Mouse (Mus musculus): Measurements from ENCODE around the gene Ipo5. TPM values are rescaled to one million over a fixed set of nuclear protein-coding genes. Genes with fewer than 3 reads are reported as not detected.

The Ipo5 gene
- total RNA-seq, 1 experiment, result 143 TPM

GRCm38 (mm10) chr14:120952434-120952833 is 41.4 kb downstream of the Ipo5 start:
- H3K36me3 ChIP-seq (ENCODE audit: control insufficient read depth, insufficient read depth, low read length, poor library complexity, severe bottlenecking), result peaks cover 9% of the 10 kb centered on the region
- H3K4me1 ChIP-seq (ENCODE audit: control insufficient read depth in 2 of 2, insufficient read depth in 2 of 2, low read length in 2 of 2, poor library complexity in 1 of 2), result no peaks in the 10 kb centered on the region; a peak in 1 of 4 replicates
- in situ Hi-C loops (cut with MboI; ENCODE audit: low sequenced_read_pairs in 2 of 2, unreplicated experiment in 2 of 2), result loop anchor here in 1 of 2 experiments (25.0 kb wide), 1 partner anchor 485 kb away; no protein-coding TSS in a partner anchor
- no peak overlapping the region for H3K9ac ChIP-seq (ENCODE audit: insufficient read depth, low read depth, low read length, poor library complexity, severe bottlenecking)
- DNase-seq (ENCODE audit: low read depth, low spot score), result peak; percentile 41
- no peak overlapping the region for H3K27ac ChIP-seq (ENCODE audit: insufficient read depth, low read depth, low read length, poor library complexity, severe bottlenecking)
- no peak overlapping the region for H3K4me3 ChIP-seq (ENCODE audit: insufficient read depth in 1 of 2, low read depth in 1 of 2, low read length in 2 of 2, poor library complexity in 1 of 2, severe bottlenecking in 1 of 2)
- no peaks in the 10 kb centered on the region for H3K9me3 ChIP-seq (ENCODE audit: control insufficient read depth, insufficient read depth, low read depth, low read length)
- TF ChIP-seq MAFK (IDR thresholded peaks at IDR 0.05; ENCODE audit: insufficient read depth, low read depth, low read length), result no peak
- no peak for TF ChIP-seq HCFC1 (IDR thresholded peaks at IDR 0.05; ENCODE audit: borderline replicate concordance, insufficient read depth, low read length)
- no peak for TF ChIP-seq ZC3H11A (IDR thresholded peaks at IDR 0.05; ENCODE audit: borderline replicate concordance, low read depth, low read length)
- TF ChIP-seq CHD2 (IDR thresholded peaks at IDR 0.05; ENCODE audit: low read depth, low read length), result no peak
- no peak for TF ChIP-seq ZNF384 (IDR thresholded peaks at IDR 0.05; ENCODE audit: low read depth, low read length)

DNA sequence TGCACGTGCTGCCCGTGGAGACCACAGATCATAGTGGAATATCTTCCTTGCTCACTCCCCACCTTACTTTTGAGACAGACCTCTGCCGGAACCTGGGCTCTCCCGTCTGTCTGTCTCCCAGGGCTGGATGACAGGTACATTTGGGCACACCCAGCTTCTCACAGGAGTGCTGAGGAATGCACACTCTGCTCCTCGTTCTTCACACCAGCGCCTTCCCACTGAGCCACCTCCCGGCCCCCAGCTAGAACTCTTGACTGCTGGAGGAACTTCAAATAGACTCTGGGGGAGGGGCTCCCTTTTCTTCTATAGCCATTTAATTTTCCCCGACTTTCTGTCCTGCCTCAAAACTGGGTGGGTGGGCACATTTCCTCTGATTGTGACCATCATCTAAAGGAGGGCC is 49.5 kb downstream of the Ipo5 start:
- no peak for DNase-seq (ENCODE audit: low read depth, low spot score)

DNA sequence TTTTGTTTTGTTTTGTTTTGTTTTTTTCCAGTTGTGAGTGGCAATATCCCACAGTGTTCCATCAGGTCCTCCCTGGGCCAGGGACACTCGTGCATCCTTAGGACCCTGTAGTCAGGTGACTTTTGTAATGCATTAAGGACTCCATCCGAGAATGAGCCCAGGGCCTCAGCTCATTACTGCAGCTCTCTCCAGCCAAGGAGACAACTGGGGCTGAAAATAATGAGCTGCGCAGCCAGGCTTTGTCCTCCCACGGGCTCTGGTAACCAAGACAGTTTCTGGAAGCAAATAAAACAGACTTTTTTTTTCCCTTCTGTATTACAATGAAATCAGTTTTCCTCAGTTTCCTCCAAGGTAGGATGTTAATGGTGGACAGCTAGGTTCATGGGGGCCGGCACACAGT is 50.0 kb downstream of the Ipo5 start:
- H3K36me3 ChIP-seq (ENCODE audit: control insufficient read depth, insufficient read depth, low read length, poor library complexity, severe bottlenecking), result no peaks in the 10 kb centered on the region
- no peak for DNase-seq (ENCODE audit: low read depth, low spot score)
- H3K9me3 ChIP-seq (ENCODE audit: control insufficient read depth, insufficient read depth, low read depth, low read length), result no peaks in the 10 kb centered on the region
- TF ChIP-seq CHD2 (IDR thresholded peaks at IDR 0.05; ENCODE audit: low read depth, low read length) (no peak), HCFC1 (IDR thresholded peaks at IDR 0.05; ENCODE audit: borderline replicate concordance, insufficient read depth, low read length) (no peak), ZC3H11A (IDR thresholded peaks at IDR 0.05; ENCODE audit: borderline replicate concordance, low read depth, low read length) (no peak), ZNF384 (IDR thresholded peaks at IDR 0.05; ENCODE audit: low read depth, low read length) (no peak), MAFK (IDR thresholded peaks at IDR 0.05; ENCODE audit: insufficient read depth, low read depth, low read length) (no peak)
- no peak overlapping the region for H3K27ac ChIP-seq (ENCODE audit: insufficient read depth, low read depth, low read length, poor library complexity, severe bottlenecking)
- no peak overlapping the region for H3K9ac ChIP-seq (ENCODE audit: insufficient read depth, low read depth, low read length, poor library complexity, severe bottlenecking)
- H3K4me3 ChIP-seq (ENCODE audit: insufficient read depth in 1 of 2, low read depth in 1 of 2, low read length in 2 of 2, poor library complexity in 1 of 2, severe bottlenecking in 1 of 2), result no peak overlapping the region
- in situ Hi-C loops (cut with MboI; ENCODE audit: low sequenced_read_pairs in 2 of 2, unreplicated experiment in 2 of 2), result loop anchor here in 1 of 2 experiments (25.0 kb wide), 1 partner anchor 476 kb away; no protein-coding TSS in a partner anchor
- H3K4me1 ChIP-seq (ENCODE audit: control insufficient read depth in 2 of 2, insufficient read depth in 2 of 2, low read length in 2 of 2, poor library complexity in 1 of 2), result peaks cover 0 to 2% of the 10 kb centered on the region in 2 experiments; a peak in 1 of 4 replicates

More for the DNA sequence above, 49.5 kb downstream of the Ipo5 start:
- Histone ChIP-seq H3K36me3 (ENCODE audit: control insufficient read depth, insufficient read depth, low read length, poor library complexity, severe bottlenecking) (no peaks in the 10 kb centered on the region), H3K4me3 (ENCODE audit: insufficient read depth in 1 of 2, low read depth in 1 of 2, low read length in 2 of 2, poor library complexity in 1 of 2, severe bottlenecking in 1 of 2) (no peak overlapping the region), H3K9ac (ENCODE audit: insufficient read depth, low read depth, low read length, poor library complexity, severe bottlenecking) (no peak overlapping the region), H3K4me1 (ENCODE audit: control insufficient read depth in 2 of 2, insufficient read depth in 2 of 2, low read length in 2 of 2, poor library complexity in 1 of 2) (peaks cover 0 to 2% of the 10 kb centered on the region in 2 experiments; a peak in 1 of 4 replicates), H3K9me3 (ENCODE audit: control insufficient read depth, insufficient read depth, low read depth, low read length) (no peaks in the 10 kb centered on the region), H3K27ac (ENCODE audit: insufficient read depth, low read depth, low read length, poor library complexity, severe bottlenecking) (no peak overlapping the region)
- TF ChIP-seq ZC3H11A (IDR thresholded peaks at IDR 0.05; ENCODE audit: borderline replicate concordance, low read depth, low read length) (no peak), ZNF384 (IDR thresholded peaks at IDR 0.05; ENCODE audit: low read depth, low read length) (no peak), HCFC1 (IDR thresholded peaks at IDR 0.05; ENCODE audit: borderline replicate concordance, insufficient read depth, low read length) (no peak), MAFK (IDR thresholded peaks at IDR 0.05; ENCODE audit: insufficient read depth, low read depth, low read length) (no peak), CHD2 (IDR thresholded peaks at IDR 0.05; ENCODE audit: low read depth, low read length) (no peak)
- in situ Hi-C loops (cut with MboI; ENCODE audit: low sequenced_read_pairs in 2 of 2, unreplicated experiment in 2 of 2), result loop anchor here in 1 of 2 experiments (25.0 kb wide), 1 partner anchor 477 kb away; no protein-coding TSS in a partner anchor

- in situ Hi-C loops (cut with MboI; ENCODE audit: low sequenced_read_pairs in 2 of 2, unreplicated experiment in 2 of 2), result loop anchor here in 1 of 2 experiments (25.0 kb wide), 1 partner anchor 470 kb away; no protein-coding TSS in a partner anchor
- no peak for TF ChIP-seq ZC3H11A (IDR thresholded peaks at IDR 0.05; ENCODE audit: borderline replicate concordance, low read depth, low read length)
- TF ChIP-seq ZNF384 (IDR thresholded peaks at IDR 0.05; ENCODE audit: low read depth, low read length), result no peak
- no peak for TF ChIP-seq HCFC1 (IDR thresholded peaks at IDR 0.05; ENCODE audit: borderline replicate concordance, insufficient read depth, low read length)
- no peak for TF ChIP-seq MAFK (IDR thresholded peaks at IDR 0.05; ENCODE audit: insufficient read depth, low read depth, low read length)
- no peak for TF ChIP-seq CHD2 (IDR thresholded peaks at IDR 0.05; ENCODE audit: low read depth, low read length)
- H3K9me3 ChIP-seq (ENCODE audit: control insufficient read depth, insufficient read depth, low read depth, low read length), result no peaks in the 10 kb centered on the region
- no peaks in the 10 kb centered on the region for H3K36me3 ChIP-seq (ENCODE audit: control insufficient read depth, insufficient read depth, low read length, poor library complexity, severe bottlenecking)
- no peak overlapping the region for H3K4me3 ChIP-seq (ENCODE audit: insufficient read depth in 1 of 2, low read depth in 1 of 2, low read length in 2 of 2, poor library complexity in 1 of 2, severe bottlenecking in 1 of 2)
- no peak for DNase-seq (ENCODE audit: low read depth, low spot score)
- H3K4me1 ChIP-seq (ENCODE audit: control insufficient read depth in 2 of 2, insufficient read depth in 2 of 2, low read length in 2 of 2, poor library complexity in 1 of 2), result no peaks in the 10 kb centered on the region
- H3K9ac ChIP-seq (ENCODE audit: insufficient read depth, low read depth, low read length, poor library complexity, severe bottlenecking), result no peak overlapping the region
- H3K27ac ChIP-seq (ENCODE audit: insufficient read depth, low read depth, low read length, poor library complexity, severe bottlenecking), result no peak overlapping the region
Measured at GRCm38 (mm10) chr14:120967072-120967471, 56.0 kb downstream of the Ipo5 start.
